In genomic region chr4:7687231-7687630, GRCm38 (mm10) we compare ENCODE assay signal across 28 mouse cellular contexts.
DNase-seq lines count a peak whose midpoint lies in the region; ATAC-seq and TF ChIP-seq lines count a peak whose summit lies in the region.
"Had no signal": no experiment of that assay in that cellular context is flagged by ENCODE, and none has a peak within 500 bp of the region (broad histone marks: within the 10 kb centered on the region; RNA-seq: fewer than 3 reads in every experiment).

No protein-coding gene starts in this region.

- no peaks in the 10 kb centered on the region for H3K79me2 ChIP-seq in CH12.LX (replicated peaks; ENCODE audit: control insufficient read depth, extremely low read depth, insufficient read depth, poor library complexity, severe bottlenecking)

- no peak for TF ChIP-seq EP300 in CH12.LX (IDR thresholded peaks at IDR 0.05; ENCODE audit: low read length)
- no peak for TF ChIP-seq EP300 in stomach, postnatal 0 days (optimal IDR thresholded peaks at IDR 0.05)

- no peak for ATAC-seq in stomach, postnatal 0 days (ENCODE audit: low FRiP score, low TSS enrichment)
- no peak for ATAC-seq in forebrain, embryonic 13.5 days
- no peak for ATAC-seq in heart, embryonic 12.5 days (ENCODE audit: insufficient number of reproducible peaks, low FRiP score)
- ATAC-seq: intestine, embryonic 16.5 days; liver, postnatal 0 days; midbrain, embryonic 16.5 days had no signal

- peak; percentile 33 for TF ChIP-seq RAD21 in CH12.LX (IDR thresholded peaks at IDR 0.05; ENCODE audit: low read depth, low read length)

- no peaks in the 10 kb centered on the region for H3K4me1 ChIP-seq in CH12.LX (ENCODE audit: control insufficient read depth in 1 of 2, insufficient read depth in 2 of 2)
- no peaks in the 10 kb centered on the region for H3K4me1 ChIP-seq in stomach, postnatal 0 days (replicated peaks; ENCODE audit: control insufficient read depth, insufficient read depth)
- no peaks in the 10 kb centered on the region for H3K4me1 ChIP-seq in forebrain, embryonic 13.5 days
- no peaks in the 10 kb centered on the region for H3K4me1 ChIP-seq in heart, embryonic 12.5 days (replicated peaks)
- H3K4me1 ChIP-seq: embryonic facial prominence, embryonic 10.5 days; embryonic facial prominence, embryonic 15.5 days; forebrain, embryonic 12.5 days; hindbrain, embryonic 10.5 days; hindbrain, embryonic 15.5 days; limb, embryonic 12.5 days; neural tube, embryonic 12.5 days had no signal

- no peak overlapping the region for H3K4me2 ChIP-seq in CH12.LX (ENCODE audit: insufficient read depth, low read depth, poor library complexity, severe bottlenecking)
- no peak overlapping the region for H3K4me2 ChIP-seq in stomach, postnatal 0 days (replicated peaks; ENCODE audit: low read depth)
- H3K4me2 ChIP-seq in forebrain, embryonic 13.5 days, result no peak overlapping the region
- H3K4me2 ChIP-seq in heart, embryonic 12.5 days, result no peak overlapping the region
- H3K4me2 ChIP-seq: embryonic facial prominence, embryonic 15.5 days; forebrain, embryonic 12.5 days; hindbrain, embryonic 15.5 days; limb, embryonic 12.5 days; midbrain, embryonic 11.5 days; neural tube, embryonic 12.5 days had no signal

- 69% methylated on average over 1 of the region's 1 CpGs for WGBS in stomach, postnatal 0 days
- WGBS in forebrain, embryonic 13.5 days, result 72% methylated on average over 1 of the region's 1 CpGs
- 54% methylated on average over 1 of the region's 1 CpGs for WGBS in heart, embryonic 12.5 days

- dilution Hi-C loops in CH12.LX (cut with MboI; ENCODE audit: extremely low pct_ligation_motif_present, extremely low pct_unique_long_range_greater_than_20kb, low sequenced_read_pairs), result no loop called here

- H3K27me3 ChIP-seq in CH12.LX (replicated peaks), result no peaks in the 10 kb centered on the region
- no peaks in the 10 kb centered on the region for H3K27me3 ChIP-seq in stomach, postnatal 0 days (ENCODE audit: control insufficient read depth, insufficient read depth, low read length)
- no peaks in the 10 kb centered on the region for H3K27me3 ChIP-seq in forebrain, embryonic 13.5 days
- no peaks in the 10 kb centered on the region for H3K27me3 ChIP-seq in heart, embryonic 12.5 days (replicated peaks)
- H3K27me3 ChIP-seq: embryonic facial prominence, embryonic 15.5 days; forebrain, embryonic 12.5 days; hindbrain, embryonic 15.5 days; limb, embryonic 12.5 days; neural tube, embryonic 12.5 days had no signal

- H3K4me3 ChIP-seq in CH12.LX (replicated peaks in 1 of 3; ENCODE audit: low read depth in 2 of 3, low read length in 2 of 3, poor library complexity in 1 of 3), result no peak overlapping the region
- H3K4me3 ChIP-seq in stomach, postnatal 0 days (ENCODE audit: low read depth, low read length), result no peak overlapping the region
- no peak overlapping the region for H3K4me3 ChIP-seq in forebrain, embryonic 13.5 days
- no peak overlapping the region for H3K4me3 ChIP-seq in heart, embryonic 12.5 days
- H3K4me3 ChIP-seq: embryonic facial prominence, embryonic 10.5 days; embryonic facial prominence, embryonic 15.5 days; forebrain, embryonic 12.5 days; hindbrain, embryonic 10.5 days; hindbrain, embryonic 15.5 days; left cerebral cortex, adult 2 months; limb, embryonic 12.5 days; neural tube, embryonic 12.5 days had no signal

- in situ Hi-C loops in CH12.LX (cut with MboI; ENCODE audit: low pct_ligation_motif_present, low pct_unique_long_range_greater_than_20kb, low sequenced_read_pairs), result no loop called here

- peak; percentile 33 for DNase-seq in CD4-positive helper T cell, adult 2 months (ENCODE audit: low read depth, low spot score)
- peak; percentile 1 for DNase-seq in CH12.LX (ENCODE audit: extremely low read depth)
- DNase-seq in stomach, postnatal 0 days (ENCODE audit: low spot score), result no peak
- peak; percentile 49 for DNase-seq in thymus, postnatal 25 days
- DNase-seq in right cerebral cortex, adult 2 months (ENCODE audit: low spot score in 2 of 2), result no peak
- DNase-seq: adrenal gland, postnatal 25 days; B cell, adult 2 months; cerebellum, adult 11-12 months; gastrocnemius, postnatal 25 days; heart, adult 18-20 months; heart, postnatal 14 days; kidney, adult 9 months; kidney, postnatal 14 days; liver, postnatal 0 days; lung, postnatal 36 days had no signal

- TF ChIP-seq POLR2A in CH12.LX (IDR thresholded peaks at IDR 0.05; ENCODE audit: low read depth, low read length), result no peak

- H3K27ac ChIP-seq in CH12.LX (ENCODE audit: insufficient read depth, low read depth), result no peak overlapping the region
- H3K27ac ChIP-seq in stomach, postnatal 0 days (replicated peaks), result no peak overlapping the region
- no peak overlapping the region for H3K27ac ChIP-seq in forebrain, embryonic 13.5 days
- no peak overlapping the region for H3K27ac ChIP-seq in heart, embryonic 12.5 days (ENCODE audit: poor library complexity, severe bottlenecking)
- H3K27ac ChIP-seq: embryonic facial prominence, embryonic 10.5 days; embryonic facial prominence, embryonic 15.5 days; forebrain, embryonic 12.5 days; hindbrain, embryonic 10.5 days; hindbrain, embryonic 15.5 days; left cerebral cortex, adult 2 months; limb, embryonic 12.5 days; neural tube, embryonic 12.5 days had no signal

- no peak overlapping the region for H3K9ac ChIP-seq in CH12.LX (ENCODE audit: insufficient read depth, low read depth)
- no peak overlapping the region for H3K9ac ChIP-seq in stomach, postnatal 0 days (ENCODE audit: low read length)
- H3K9ac ChIP-seq in forebrain, embryonic 13.5 days, result no peak overlapping the region
- H3K9ac ChIP-seq in heart, embryonic 12.5 days, result no peak overlapping the region
- H3K9ac ChIP-seq: embryonic facial prominence, embryonic 15.5 days; forebrain, embryonic 12.5 days; hindbrain, embryonic 15.5 days; limb, embryonic 12.5 days; liver, postnatal 0 days; neural tube, embryonic 12.5 days had no signal

- peak in 1 of 2 experiments; percentile 25; a peak in 1 of 4 replicates for TF ChIP-seq CTCF in CH12.LX (conservative IDR thresholded peaks at IDR 0.05 in 1 of 2, IDR thresholded peaks at IDR 0.05 in 1 of 2; ENCODE audit: low read depth in 2 of 2, low read length in 2 of 2)
- peak; percentile 29 for TF ChIP-seq CTCF in stomach, postnatal 0 days (IDR thresholded peaks at IDR 0.05; ENCODE audit: low read depth)

- H3K36me3 ChIP-seq in CH12.LX (replicated peaks in 1 of 2; ENCODE audit: control insufficient read depth in 1 of 2, insufficient read depth in 1 of 2, low read length in 1 of 2), result no peaks in the 10 kb centered on the region
- no peaks in the 10 kb centered on the region for H3K36me3 ChIP-seq in stomach, postnatal 0 days (ENCODE audit: control insufficient read depth, insufficient read depth, low read length)
- no peaks in the 10 kb centered on the region for H3K36me3 ChIP-seq in forebrain, embryonic 13.5 days (ENCODE audit: poor library complexity, severe bottlenecking)
- H3K36me3 ChIP-seq in heart, embryonic 12.5 days, result no peaks in the 10 kb centered on the region
- H3K36me3 ChIP-seq: embryonic facial prominence, embryonic 10.5 days; embryonic facial prominence, embryonic 15.5 days; forebrain, embryonic 12.5 days; hindbrain, embryonic 10.5 days; hindbrain, embryonic 15.5 days; limb, embryonic 12.5 days; neural tube, embryonic 12.5 days had no signal

- H3K9me3 ChIP-seq in CH12.LX (replicated peaks; ENCODE audit: low read length), result no peaks in the 10 kb centered on the region
- H3K9me3 ChIP-seq in stomach, postnatal 0 days (ENCODE audit: control insufficient read depth, low read length), result no peaks in the 10 kb centered on the region
- H3K9me3 ChIP-seq in forebrain, embryonic 13.5 days (replicated peaks), result no peaks in the 10 kb centered on the region
- no peaks in the 10 kb centered on the region for H3K9me3 ChIP-seq in heart, embryonic 12.5 days (replicated peaks)
- H3K9me3 ChIP-seq: embryonic facial prominence, embryonic 10.5 days; embryonic facial prominence, embryonic 15.5 days; forebrain, embryonic 12.5 days; hindbrain, embryonic 10.5 days; hindbrain, embryonic 15.5 days; limb, embryonic 12.5 days; neural tube, embryonic 12.5 days had no signal

TF ChIP-seq in CH12.LX, 34 proteins besides CTCF, POLR2A, EP300 and RAD21:
- no peak for TF ChIP-seq ZNF384 (IDR thresholded peaks at IDR 0.05; ENCODE audit: low read depth, low read length)
- TF ChIP-seq JUN (IDR thresholded peaks at IDR 0.05; ENCODE audit: insufficient read depth, low read depth, low read length), result no peak
- peak; percentile 38 for TF ChIP-seq SMC3 (IDR thresholded peaks at IDR 0.05; ENCODE audit: low read depth, low read length)
- TF ChIP-seq ZC3H11A (IDR thresholded peaks at IDR 0.05; ENCODE audit: low read depth, low read length), result no peak

Comparison
In these comparisons a context has a peak if more than half of its experiments do, and no peak if none do; other contexts are left out.
1. DNase-seq: peak in CD4-positive helper T cell, adult 2 months (single experiment), CH12.LX (single experiment) and thymus, postnatal 25 days (single experiment); none in stomach, postnatal 0 days (single experiment) and right cerebral cortex, adult 2 months (0 of 2).